Mouse (Mus musculus): ENCODE results near the gene Mapk14.
A peak's percentile ranks its signal among the peaks of the same experiment; 100 is the strongest.
"Not testable (repeated sequence)": the region's sequence is repeated elsewhere in the genome, so short reads cannot be mapped to it uniquely, and the experiment has no call there.

The Mapk14 gene

GRCm38 (mm10) chr17:28743145-28743866, 52.2 kb downstream of the Mapk14 start:
- DNase-seq = peak; percentile 85

- no peak for DNase-seq
Measured at GRCm38 (mm10) chr17:28743916-28744315, 52.8 kb downstream of the Mapk14 start.

GRCm38 (mm10) chr17:28745773-28746172, 54.6 kb downstream of the Mapk14 start:
- DNase-seq = no peak

- DNase-seq = no peak
Measured at GRCm38 (mm10) chr17:28748001-28748400, 56.9 kb downstream of the Mapk14 start.

- DNase-seq = no peak
Measured at GRCm38 (mm10) chr17:28750580-28750979, 59.5 kb downstream of the Mapk14 start.

GRCm38 (mm10) chr17:28756447-28756846, 65.3 kb downstream of the Mapk14 start:
- no peak for DNase-seq

- no peak for DNase-seq
Measured at GRCm38 (mm10) chr17:28757470-28757869, 66.3 kb downstream of the Mapk14 start.

- DNase-seq = no peak
Measured at GRCm38 (mm10) chr17:28760736-28761312, 69.7 kb downstream of the Mapk14 start.

- DNase-seq = peak; percentile 74
Measured at GRCm38 (mm10) chr17:28761871-28762270, 70.7 kb downstream of the Mapk14 start.

- DNase-seq = no peak
Measured at GRCm38 (mm10) chr17:28766203-28766602, 75.1 kb downstream of the Mapk14 start.

- no peak for DNase-seq
Measured at GRCm38 (mm10) chr17:28766781-28767515, 75.8 kb downstream of the Mapk14 start.

GRCm38 (mm10) chr17:28769121-28769874, 78.2 kb downstream of the Mapk14 start, which contains the start of gene Mapk13:
Gene Mapk13, plus strand, starts transcription at chr17:28769297.
- DNase-seq = no peak

- DNase-seq = no peak
Measured at GRCm38 (mm10) chr17:28769875-28770421, 78.8 kb downstream of the Mapk14 start.

GRCm38 (mm10) chr17:28771289-28771688, 80.2 kb downstream of the Mapk14 start:
- no peak for DNase-seq

- not testable (repeated sequence) for DNase-seq
Measured at GRCm38 (mm10) chr17:28774303-28774702, 83.2 kb downstream of the Mapk14 start.

- peak; percentile 63 for DNase-seq
Measured at GRCm38 (mm10) chr17:28775161-28775560, 84.0 kb downstream of the Mapk14 start.

GRCm38 (mm10) chr17:28776817-28777216, 85.7 kb downstream of the Mapk14 start:
- DNase-seq = no peak

GRCm38 (mm10) chr17:28777231-28778005, 86.3 kb downstream of the Mapk14 start:
- peak; percentile 42 for DNase-seq

- no peak for DNase-seq
Measured at GRCm38 (mm10) chr17:28779735-28780134, 88.6 kb downstream of the Mapk14 start.

GRCm38 (mm10) chr17:28780836-28781235, 89.7 kb downstream of the Mapk14 start:
- no peak for DNase-seq

- no peak for DNase-seq
Measured at GRCm38 (mm10) chr17:28781290-28782045, 90.3 kb downstream of the Mapk14 start.
